Mouse (Mus musculus): ENCODE measurements around the gene Noct. TPM values are rescaled to one million over a fixed set of nuclear protein-coding genes. Genes with fewer than 3 reads are reported as not detected.

Gene Noct
- polyA plus RNA-seq, 1 experiment from 2014 or later: 36.1 TPM

DNA sequence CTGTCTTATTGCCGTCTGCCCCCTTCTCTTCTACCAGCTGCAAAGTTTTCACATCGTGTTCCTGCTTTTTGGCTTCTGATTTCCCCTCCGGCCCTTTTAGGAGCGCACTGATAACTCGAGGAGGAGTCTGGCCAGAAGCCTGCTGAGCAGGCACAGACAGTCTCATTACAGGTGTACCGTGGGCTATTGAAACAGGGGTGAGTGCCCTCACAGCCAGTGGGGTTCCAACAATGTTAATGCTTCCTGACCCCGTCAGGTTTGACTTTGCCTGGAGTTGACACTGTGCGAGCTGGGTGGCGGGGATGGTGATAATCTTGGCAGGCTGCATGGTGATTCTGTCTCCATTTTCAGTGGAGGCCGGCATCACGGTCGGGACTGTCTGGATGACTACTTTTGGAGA lies 32.2 kb downstream of the Noct start:
- in situ Hi-C loops (cut with MboI; ENCODE audit: low pct_unique_long_range_greater_than_20kb): no loop called here
- ATAC-seq (no peak), DNase-seq (ENCODE audit: low read depth, low spot score) (no peak)
- ChIA-PET POLR2A (interaction anchor here (0.5 to 1.3 kb wide), 2 partner anchors 8 to 17 kb away, joined by 3 read pairs; no protein-coding TSS in a partner anchor), CTCF (interaction anchor here (0.7 to 3.6 kb wide), 3 partner anchors 11 to 97 kb away, joined by 3 to 32 read pairs (median 22); no protein-coding TSS in a partner anchor)
- TF ChIP-seq CTCF (IDR thresholded peaks at IDR 0.05): no peak
- H3K27me3 ChIP-seq: no peaks in the 10 kb centered on the region

DNA sequence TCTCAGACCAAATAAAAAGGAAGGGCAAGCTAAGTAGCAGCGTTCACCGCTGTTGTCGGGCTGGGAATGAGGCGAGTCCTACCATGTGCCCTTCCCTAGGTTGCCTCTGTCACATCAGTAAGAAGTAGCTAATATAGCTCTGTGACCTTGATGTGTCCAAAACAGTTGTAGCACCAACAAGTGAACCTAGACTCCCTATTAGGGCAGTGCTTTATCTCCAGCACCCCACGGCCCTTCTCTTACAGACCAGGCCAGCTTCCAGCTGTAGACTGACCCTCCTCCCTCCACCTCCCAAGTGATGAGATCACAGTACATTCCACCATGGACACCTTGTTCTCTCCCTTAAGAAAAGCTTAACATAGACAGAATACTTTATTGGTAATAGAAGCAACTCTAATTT lies 33.8 kb downstream of the Noct start:
- ChIA-PET CTCF (interaction anchor here (0.8 to 3.6 kb wide), 8 partner anchors 9 to 107 kb away, joined by 3 to 32 read pairs (median 4); no protein-coding TSS in a partner anchor), POLR2A (no interaction called here)
- ATAC-seq: no peak
- no peak for DNase-seq (ENCODE audit: low read depth, low spot score)
- H3K27me3 ChIP-seq: no peaks in the 10 kb centered on the region
- in situ Hi-C loops (cut with MboI; ENCODE audit: low pct_unique_long_range_greater_than_20kb): no loop called here
- TF ChIP-seq CTCF (IDR thresholded peaks at IDR 0.05): no peak

DNA sequence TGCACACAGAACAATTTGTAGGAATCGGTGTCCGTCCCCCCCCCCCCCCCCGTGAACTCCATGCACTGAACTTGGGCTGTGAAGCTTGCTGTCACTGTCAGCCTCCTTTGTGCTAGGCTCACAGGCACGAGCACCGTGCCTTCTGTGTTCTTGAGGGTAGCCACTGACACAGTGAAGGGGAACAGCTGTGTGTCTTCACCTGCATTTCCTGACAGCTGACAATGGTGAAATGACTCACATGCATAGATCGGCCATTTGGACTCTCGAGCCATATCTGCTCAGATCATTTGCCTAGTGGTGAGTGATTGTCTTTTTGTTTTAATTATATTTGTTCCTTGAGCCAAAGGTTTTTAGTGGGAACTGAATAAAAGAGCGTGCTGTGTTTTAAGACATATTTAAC lies 38.7 kb downstream of the Noct start:
- no peak for ATAC-seq
- H3K27me3 ChIP-seq: no peaks in the 10 kb centered on the region
- POLR2A ChIA-PET: no interaction called here
- DNase-seq (ENCODE audit: low read depth, low spot score): no peak
- no peak for TF ChIP-seq CTCF (IDR thresholded peaks at IDR 0.05)
- in situ Hi-C loops (cut with MboI; ENCODE audit: low pct_unique_long_range_greater_than_20kb): no loop called here
- CTCF ChIA-PET: interaction anchor here (1.0 to 5.0 kb wide), 5 partner anchors 11 to 55 kb away, joined by 3 to 20 read pairs (median 5); no protein-coding TSS in a partner anchor

DNA sequence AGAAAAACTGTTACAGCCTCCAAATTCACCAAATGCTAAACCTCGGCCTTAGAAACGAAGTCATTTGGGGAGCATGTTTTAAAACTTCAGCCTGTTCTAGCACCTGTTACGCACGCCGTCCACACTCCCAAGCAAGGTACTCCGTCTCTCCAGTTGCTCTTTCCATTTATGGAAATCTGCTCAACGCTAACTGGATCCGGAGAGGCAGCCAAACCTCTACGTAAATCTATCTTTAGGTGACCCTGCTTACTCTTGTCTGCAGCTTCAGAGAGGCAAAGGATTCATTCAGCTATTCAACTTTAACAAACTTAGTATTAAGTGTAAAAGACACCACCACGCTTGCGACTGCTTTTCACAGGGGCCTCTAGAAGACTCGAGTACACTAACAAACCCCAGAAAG lies 44.2 kb downstream of the Noct start:
- H3K27me3 ChIP-seq: no peaks in the 10 kb centered on the region
- DNase-seq (ENCODE audit: low read depth, low spot score) (no peak), ATAC-seq (no peak)
- ChIA-PET CTCF (interaction anchor here (0.7 to 5.3 kb wide), 8 partner anchors 10 to 102 kb away, joined by 3 to 32 read pairs (median 4); no protein-coding TSS in a partner anchor), POLR2A (interaction anchor here (0.6 to 0.9 kb wide), 2 partner anchors 13 to 228 kb away, joined by 3 read pairs; no protein-coding TSS in a partner anchor)
- in situ Hi-C loops (cut with MboI; ENCODE audit: low pct_unique_long_range_greater_than_20kb): no loop called here
- no peak for TF ChIP-seq CTCF (IDR thresholded peaks at IDR 0.05)

DNA sequence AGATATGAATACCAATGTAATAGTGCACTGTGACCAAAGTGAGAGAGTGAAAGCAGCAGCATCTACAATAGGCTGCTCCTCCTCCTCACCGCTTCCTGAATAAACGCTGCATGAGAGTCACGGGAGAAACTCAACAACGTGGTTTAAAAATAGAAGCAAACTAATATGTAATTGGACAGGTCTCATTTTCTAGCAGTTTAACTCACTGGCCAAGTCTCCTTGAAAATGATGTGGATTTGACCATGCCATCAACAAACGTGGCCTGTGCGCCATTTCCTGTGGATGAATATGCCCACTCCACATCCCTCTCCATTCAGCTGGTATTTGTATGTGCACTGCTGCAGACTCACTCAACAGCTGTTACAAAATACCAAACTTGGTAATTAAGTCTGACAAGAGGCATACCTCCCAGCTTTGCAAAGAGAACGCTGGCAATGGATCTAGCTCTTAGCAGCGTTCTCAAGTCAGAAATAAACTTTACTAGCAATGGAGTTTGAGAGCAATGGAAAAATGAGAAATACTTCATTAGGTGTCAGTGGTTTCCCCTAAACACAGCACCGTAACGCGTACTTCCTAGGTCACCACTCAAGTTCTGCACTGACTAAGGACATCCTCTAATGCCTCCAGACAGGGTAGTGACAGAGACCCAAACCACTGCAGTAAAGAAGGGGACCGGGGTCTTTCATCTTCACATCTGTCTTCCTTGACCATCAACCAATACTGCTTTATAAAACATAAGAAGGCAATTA lies 46.0 kb downstream of the Noct start:
- no peaks in the 10 kb centered on the region for H3K27me3 ChIP-seq
- ATAC-seq: no peak
- POLR2A ChIA-PET: interaction anchor here (0.9 kb wide), 1 partner anchor 70 kb away, joined by 4 read pairs; the partner anchor contains the start of gene Elf2
- CTCF ChIA-PET: interaction anchor here (0.9 to 5.3 kb wide), 4 partner anchors 8 to 36 kb away, joined by 3 to 32 read pairs (median 6); no protein-coding TSS in a partner anchor
- no peak for DNase-seq (ENCODE audit: low read depth, low spot score)
- no peak for TF ChIP-seq CTCF (IDR thresholded peaks at IDR 0.05)
- in situ Hi-C loops (cut with MboI; ENCODE audit: low pct_unique_long_range_greater_than_20kb): no loop called here

DNA sequence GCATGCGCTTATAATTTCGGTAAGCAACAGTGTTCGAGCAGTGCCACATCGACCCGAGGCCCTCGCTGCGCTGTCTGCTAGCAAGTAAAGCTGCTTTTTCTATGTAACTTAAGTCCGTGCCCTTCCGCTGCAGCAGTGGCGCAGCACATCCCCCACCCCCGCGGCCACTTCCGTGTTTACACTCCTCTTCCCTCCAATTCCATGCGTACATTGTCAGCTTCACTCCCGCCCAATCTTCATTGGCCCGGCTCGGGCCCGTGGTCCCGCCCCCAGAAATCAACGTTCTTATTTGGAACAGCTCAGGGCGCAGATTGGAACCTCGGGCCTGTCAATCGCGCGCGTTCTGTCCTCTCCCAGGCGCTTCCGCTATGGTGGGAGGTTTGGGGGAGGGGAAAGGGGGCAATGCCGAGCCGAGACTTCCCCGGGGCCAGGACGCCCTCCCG lies 51.7 kb downstream of the Noct start:
- DNase-seq (ENCODE audit: low read depth, low spot score) (peak; percentile 96), ATAC-seq (peak; percentile 97)
- TF ChIP-seq CTCF (IDR thresholded peaks at IDR 0.05): no peak
- in situ Hi-C loops (cut with MboI; ENCODE audit: low pct_unique_long_range_greater_than_20kb): no loop called here
- CTCF ChIA-PET: interaction anchor here (0.9 to 2.1 kb wide), 6 partner anchors 9 to 89 kb away, joined by 3 to 9 read pairs (median 4); no protein-coding TSS in a partner anchor
- no peaks in the 10 kb centered on the region for H3K27me3 ChIP-seq
- POLR2A ChIA-PET: interaction anchor here (0.8 kb wide), 1 partner anchor 41 kb away, joined by 4 read pairs; no protein-coding TSS in a partner anchor

DNA sequence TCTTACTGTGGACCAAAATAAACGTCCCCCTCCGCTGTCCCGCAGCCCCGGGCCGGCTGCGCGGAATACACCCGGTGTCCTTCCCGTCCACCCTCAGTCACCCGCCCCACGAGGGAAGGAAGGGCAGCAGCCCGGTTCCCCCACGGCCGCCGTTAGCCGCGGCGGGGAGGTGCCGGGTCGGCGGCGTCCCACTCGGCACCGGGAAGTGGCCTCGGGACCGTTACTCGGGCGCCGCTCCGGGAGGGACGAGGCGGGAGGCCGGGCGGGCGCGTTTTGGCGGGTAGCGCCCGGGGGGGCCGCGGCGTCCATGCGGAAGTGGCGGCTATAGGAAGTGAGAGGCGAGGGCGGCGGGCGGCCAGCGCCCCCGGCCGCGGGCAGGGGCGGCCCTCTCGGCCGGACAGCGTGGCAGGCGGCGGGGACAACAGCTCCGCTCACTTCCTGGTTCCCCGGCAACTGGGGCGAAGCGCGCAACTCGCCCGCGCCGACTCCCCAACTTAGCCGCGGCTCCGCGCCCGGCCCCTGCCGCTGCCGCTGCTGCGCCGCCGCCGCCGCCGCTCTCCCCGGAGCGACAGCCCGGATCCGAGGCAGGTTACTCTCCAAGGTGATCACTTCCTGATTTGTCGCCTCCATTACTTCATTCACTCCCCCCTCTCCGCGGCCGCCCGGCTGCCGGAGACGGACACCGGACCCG lies 52.3 kb downstream of the Noct start:
- DNase-seq (ENCODE audit: low read depth, low spot score) (no peak), ATAC-seq (peak; percentile 41)
- in situ Hi-C loops (cut with MboI; ENCODE audit: low pct_unique_long_range_greater_than_20kb): no loop called here
- ChIA-PET POLR2A (no interaction called here), CTCF (interaction anchor here (0.9 to 1.4 kb wide), 5 partner anchors 9 to 74 kb away, joined by 3 to 4 read pairs (median 3); no protein-coding TSS in a partner anchor)
- no peaks in the 10 kb centered on the region for H3K27me3 ChIP-seq
- no peak for TF ChIP-seq CTCF (IDR thresholded peaks at IDR 0.05)

DNA sequence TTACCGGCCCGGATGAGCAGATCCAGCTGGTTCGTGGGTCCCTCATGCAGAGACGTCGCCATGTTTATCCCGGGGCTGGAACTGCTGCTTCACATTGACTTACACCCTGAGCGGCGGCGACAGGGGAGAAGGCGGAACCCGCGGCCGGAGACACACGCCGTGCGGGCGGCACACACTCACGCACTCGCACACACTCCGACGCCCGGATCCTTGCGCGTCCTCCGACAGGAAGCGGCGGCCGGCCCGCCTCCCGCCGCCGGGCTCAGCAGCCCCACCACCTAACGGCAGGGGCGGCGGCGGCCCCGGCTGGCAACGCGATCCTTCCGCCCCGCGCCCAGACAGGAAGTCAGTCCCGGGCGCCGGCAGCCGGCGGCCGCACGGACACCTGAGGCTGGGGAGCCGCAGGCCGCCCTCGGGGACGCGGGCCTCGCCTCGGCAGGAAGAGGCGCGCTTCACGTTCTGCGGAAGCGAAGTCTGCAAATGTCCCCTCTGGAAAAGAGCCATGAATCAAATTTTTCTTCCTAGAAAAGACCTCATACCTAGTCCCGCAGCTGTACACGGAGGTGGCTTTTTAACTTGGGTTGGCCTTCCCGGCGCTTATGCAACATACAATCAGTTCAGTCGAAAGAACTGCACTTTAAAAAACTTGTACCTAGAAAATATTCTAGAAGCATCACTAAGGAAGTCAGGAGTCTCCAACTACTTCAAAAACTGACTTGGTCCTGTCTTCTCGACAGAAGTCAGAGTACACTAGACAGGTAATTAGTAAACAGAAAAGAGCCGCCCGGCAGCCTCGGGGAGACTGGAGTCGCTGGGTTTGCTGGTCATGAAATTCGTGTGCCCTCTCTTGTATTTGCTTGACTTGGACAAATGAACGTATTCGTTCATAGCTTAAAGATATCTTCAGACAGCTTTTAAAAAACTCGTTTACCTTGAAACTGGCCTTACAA lies 53.2 kb downstream of the Noct start:
- no peaks in the 10 kb centered on the region for H3K27me3 ChIP-seq
- ATAC-seq (peak; percentile 71), DNase-seq (ENCODE audit: low read depth, low spot score) (peak; percentile 51)
- in situ Hi-C loops (cut with MboI; ENCODE audit: low pct_unique_long_range_greater_than_20kb): no loop called here
- POLR2A ChIA-PET: interaction anchor here (1.0 kb wide), 1 partner anchor 9 kb away, joined by 4 read pairs; no protein-coding TSS in a partner anchor
- CTCF ChIA-PET: interaction anchor here (1.0 to 3.6 kb wide), 7 partner anchors 8 to 103 kb away, joined by 3 to 22 read pairs (median 6); no protein-coding TSS in a partner anchor
- TF ChIP-seq CTCF (IDR thresholded peaks at IDR 0.05): no peak

DNA sequence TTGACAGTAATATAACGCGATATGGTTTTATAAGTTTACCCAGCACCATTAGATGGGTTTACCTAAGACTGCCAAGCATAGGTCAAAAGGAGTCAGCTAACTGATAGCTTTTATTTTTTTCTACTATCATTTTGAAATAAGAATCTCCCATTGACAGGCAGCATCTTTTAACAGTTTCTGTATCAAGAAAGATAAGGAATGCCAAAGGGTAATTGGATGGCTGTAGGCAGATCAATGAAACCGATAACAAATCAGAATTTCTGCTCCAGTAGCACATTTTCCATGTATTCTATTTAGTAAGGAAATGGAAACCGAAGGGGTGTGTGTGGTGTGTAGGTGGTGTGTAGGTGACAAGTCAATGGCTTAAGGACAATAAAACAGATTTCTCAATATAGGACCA lies 54.2 kb downstream of the Noct start:
- in situ Hi-C loops (cut with MboI; ENCODE audit: low pct_unique_long_range_greater_than_20kb): no loop called here
- CTCF ChIA-PET: interaction anchor here (1.0 to 3.6 kb wide), 7 partner anchors 9 to 102 kb away, joined by 3 to 22 read pairs (median 6); no protein-coding TSS in a partner anchor
- no peaks in the 10 kb centered on the region for H3K27me3 ChIP-seq
- POLR2A ChIA-PET: interaction anchor here (0.5 to 1.7 kb wide), 6 partner anchors 8 to 1590 kb away, joined by 3 to 6 read pairs (median 4); no protein-coding TSS in a partner anchor
- DNase-seq (ENCODE audit: low read depth, low spot score) (no peak), ATAC-seq (no peak)
- no peak for TF ChIP-seq CTCF (IDR thresholded peaks at IDR 0.05)
